Mouse (Mus musculus) 416B (cell line): ENCODE results near the gene Pacsin2.
"Not testable (repeated sequence)": the region's sequence is repeated elsewhere in the genome, so short reads cannot be mapped to it uniquely, and the experiment has no call there.

Source experiments
- DNase-seq: peaks from one replicate; pipeline ENCODE4 v3.0.0; 2011; ENCODE audit warnings: low read depth

The Pacsin2 gene

GRCm38 (mm10) chr15:83479818-83480217 lies 15.4 kb upstream of the Pacsin2 start:
- DNase-seq: no peak

- DNase-seq: no peak
These were observed 13.7 kb upstream of the Pacsin2 start for GRCm38 (mm10) chr15:83478096-83478495.

GRCm38 (mm10) chr15:83476593-83477273 lies 12.3 kb upstream of the Pacsin2 start:
- no peak for DNase-seq

GRCm38 (mm10) chr15:83474466-83474836 lies 10.0 kb upstream of the Pacsin2 start:
- DNase-seq: peak; percentile 73

GRCm38 (mm10) chr15:83473832-83474465 lies 9.5 kb upstream of the Pacsin2 start:
- DNase-seq: peak; percentile 94

- DNase-seq: peak; percentile 90
These were observed 8.8 kb upstream of the Pacsin2 start for GRCm38 (mm10) chr15:83473251-83473650.

GRCm38 (mm10) chr15:83471476-83471875 lies 7.1 kb upstream of the Pacsin2 start:
- DNase-seq: peak; percentile 29

- DNase-seq: no peak
These were observed 6.0 kb upstream of the Pacsin2 start for GRCm38 (mm10) chr15:83470443-83470842.

- no peak for DNase-seq
These were observed 4.9 kb upstream of the Pacsin2 start for GRCm38 (mm10) chr15:83469279-83469821.

- no peak for DNase-seq
These were observed 3.0 kb upstream of the Pacsin2 start for GRCm38 (mm10) chr15:83467232-83467966.

- DNase-seq: no peak
These were observed 1.9 kb upstream of the Pacsin2 start for GRCm38 (mm10) chr15:83466331-83466730.

- DNase-seq: no peak
These were observed 672 bp upstream of the Pacsin2 start for GRCm38 (mm10) chr15:83464905-83465650.

- DNase-seq: peak; percentile 65
These were observed 880 bp downstream of the Pacsin2 start for GRCm38 (mm10) chr15:83463369-83464082.

GRCm38 (mm10) chr15:83462349-83462748 lies 2.1 kb downstream of the Pacsin2 start:
- DNase-seq: not testable (repeated sequence)

GRCm38 (mm10) chr15:83460891-83461290 lies 3.5 kb downstream of the Pacsin2 start:
- no peak for DNase-seq

GRCm38 (mm10) chr15:83457541-83457940 lies 6.9 kb downstream of the Pacsin2 start:
- no peak for DNase-seq

- no peak for DNase-seq
These were observed 8.8 kb downstream of the Pacsin2 start for GRCm38 (mm10) chr15:83455637-83456036.

- DNase-seq: no peak
These were observed 9.4 kb downstream of the Pacsin2 start for GRCm38 (mm10) chr15:83455034-83455433.

- no peak for DNase-seq
These were observed 10.0 kb downstream of the Pacsin2 start for GRCm38 (mm10) chr15:83454419-83454818.

GRCm38 (mm10) chr15:83453879-83454278 lies 10.5 kb downstream of the Pacsin2 start:
- DNase-seq: peak; percentile 39

GRCm38 (mm10) chr15:83452219-83452760 lies 12.1 kb downstream of the Pacsin2 start:
- DNase-seq: no peak
